Mouse (Mus musculus) liver, embryonic 14 days (tissue): Measurements from ENCODE around the gene Slc39a12. TPM values are rescaled to one million over a fixed set of nuclear protein-coding genes. Genes with fewer than 3 reads are reported as not detected.

Experiments used
- polyA plus RNA-seq: library from polyadenylated mRNA; depleted of rRNA; stranded (reverse); fragments of >200 nt; gene quantifications from 2 replicates; pipeline ENCODE4 v1.2.3, GENCODE M21; 2012; rRNA removed

The Slc39a12 gene
- 0.02 and 0.03 TPM in 2 replicates for polyA plus RNA-seq

GRCm38 (mm10) chr2:14388162-14388561 is at the start of gene Slc39a12:
TSS of gene Slc39a12 (plus strand) at chr2:14388316.

Other genes with a start within 250 kb of the Slc39a12 start
- 0.05 and 0.07 TPM in 2 replicates for gene Tmem236, start 213.8 kb upstream of the Slc39a12 start, polyA plus RNA-seq
- gene Mrc1, start 158.9 kb upstream of the Slc39a12 start, polyA plus RNA-seq: 5.2 and 6.4 TPM in 2 replicates
- 0.32 and 0.39 TPM in 2 replicates for gene Cacnb2, start 214.8 kb downstream of the Slc39a12 start, polyA plus RNA-seq